Mouse (Mus musculus): ENCODE data around the gene Dpp7. TPM values are rescaled to one million over a fixed set of nuclear protein-coding genes. Genes with fewer than 3 reads are reported as not detected.
A peak's percentile ranks its signal among the peaks of the same experiment; 100 is the strongest.

The Dpp7 gene
- total and polyA plus RNA-seq, 2 experiments from 2014 or later: 4.6 to 13.2 TPM

- under 1% methylated on average over 76 of the region's 78 CpGs for WGBS
- Histone ChIP-seq H3K27me3 (ENCODE audit: control insufficient read depth, insufficient read depth, low read length) (no peaks in the 10 kb centered on the region), H3K9me3 (replicated peaks; ENCODE audit: control insufficient read depth, low read length) (no peaks in the 10 kb centered on the region), H3K4me2 (ENCODE audit: low read depth, low read length) (peak within 1 kb of the TSS; percentile 88), H3K9ac (replicated peaks; ENCODE audit: low read depth, low read length) (peak within 1 kb of the TSS; percentile 91), H3K4me1 (ENCODE audit: control insufficient read depth, insufficient read depth) (peaks cover 17% of the 10 kb centered on the region), H3K4me3 (ENCODE audit: low read depth, low read length) (peak within 1 kb of the TSS; percentile 68), H3K27ac (ENCODE audit: low read depth) (peak within 1 kb of the TSS; percentile 91), H3K36me3 (replicated peaks; ENCODE audit: control insufficient read depth, insufficient read depth, low read length) (peaks cover 38% of the 10 kb centered on the region)
- DNase-seq (ENCODE audit: low spot score) (peak; percentile 99), ATAC-seq (ENCODE audit: insufficient read depth, low read depth) (peak; percentile 99)
- 0 out of 2 replicates have a peak, but pooled peaks have one; percentile 44 for TF ChIP-seq EP300 (IDR thresholded peaks at IDR 0.05; ENCODE audit: low read depth)
- TF ChIP-seq CTCF (IDR thresholded peaks at IDR 0.05; ENCODE audit: low read depth): peak; percentile 36
These were observed 23.6 kb downstream of the Dpp7 start, which contains the start of gene Man1b1 for GRCm38 (mm10) chr2:25332286-25333160. Gene Man1b1 (plus strand): TSS chr2:25332338.

- Histone ChIP-seq H3K4me3 (ENCODE audit: low read depth, low read length) (peak overlapping the region; percentile 68), H3K9ac (replicated peaks; ENCODE audit: low read depth, low read length) (peak overlapping the region; percentile 91; the same call in 1 of the 2 replicates), H3K9me3 (replicated peaks; ENCODE audit: control insufficient read depth, low read length) (no peaks in the 10 kb centered on the region), H3K36me3 (replicated peaks; ENCODE audit: control insufficient read depth, insufficient read depth, low read length) (peaks cover 27% of the 10 kb centered on the region), H3K27me3 (ENCODE audit: control insufficient read depth, insufficient read depth, low read length) (no peaks in the 10 kb centered on the region), H3K4me1 (ENCODE audit: control insufficient read depth, insufficient read depth) (peaks cover 17% of the 10 kb centered on the region), H3K4me2 (ENCODE audit: low read depth, low read length) (peak overlapping the region; percentile 88), H3K27ac (ENCODE audit: low read depth) (no peak overlapping the region)
- DNase-seq (ENCODE audit: low spot score) (no peak), ATAC-seq (ENCODE audit: insufficient read depth, low read depth) (no peak)
- TF ChIP-seq CTCF (IDR thresholded peaks at IDR 0.05; ENCODE audit: low read depth): 0 out of 2 replicates have a peak, but pooled peaks have one; percentile 3
- no peak for TF ChIP-seq EP300 (IDR thresholded peaks at IDR 0.05; ENCODE audit: low read depth)
- 51% methylated on average over 9 of the region's 9 CpGs for WGBS
These were observed 24.7 kb downstream of the Dpp7 start for GRCm38 (mm10) chr2:25331470-25331869.

- Histone ChIP-seq H3K4me3 (ENCODE audit: low read depth, low read length) (no peak overlapping the region), H3K36me3 (replicated peaks; ENCODE audit: control insufficient read depth, insufficient read depth, low read length) (no peaks in the 10 kb centered on the region), H3K27ac (ENCODE audit: low read depth) (no peak overlapping the region), H3K4me1 (ENCODE audit: control insufficient read depth, insufficient read depth) (peaks cover 12% of the 10 kb centered on the region), H3K9me3 (replicated peaks; ENCODE audit: control insufficient read depth, low read length) (no peaks in the 10 kb centered on the region), H3K4me2 (ENCODE audit: low read depth, low read length) (no peak overlapping the region), H3K9ac (replicated peaks; ENCODE audit: low read depth, low read length) (no peak overlapping the region), H3K27me3 (ENCODE audit: control insufficient read depth, insufficient read depth, low read length) (no peaks in the 10 kb centered on the region)
- DNase-seq (ENCODE audit: low spot score): no peak
- WGBS: 36% methylated on average over 7 of the region's 7 CpGs
- TF ChIP-seq EP300 (IDR thresholded peaks at IDR 0.05; ENCODE audit: low read depth) (no peak), CTCF (IDR thresholded peaks at IDR 0.05; ENCODE audit: low read depth) (peak; percentile 56)
- no peak for ATAC-seq (ENCODE audit: insufficient read depth, low read depth)
These were observed 27.7 kb downstream of the Dpp7 start for GRCm38 (mm10) chr2:25328440-25328839.

- ATAC-seq (ENCODE audit: insufficient read depth, low read depth): no peak
- H3K36me3 ChIP-seq (replicated peaks; ENCODE audit: control insufficient read depth, insufficient read depth, low read length): no peaks in the 10 kb centered on the region
- no peak for DNase-seq (ENCODE audit: low spot score)
- H3K9me3 ChIP-seq (replicated peaks; ENCODE audit: control insufficient read depth, low read length): no peaks in the 10 kb centered on the region
- H3K4me1 ChIP-seq (ENCODE audit: control insufficient read depth, insufficient read depth): no peaks in the 10 kb centered on the region
- no peak overlapping the region for H3K4me2 ChIP-seq (ENCODE audit: low read depth, low read length)
- WGBS: 69% methylated on average over 2 of the region's 2 CpGs
- H3K4me3 ChIP-seq (ENCODE audit: low read depth, low read length): no peak overlapping the region
- TF ChIP-seq EP300 (IDR thresholded peaks at IDR 0.05; ENCODE audit: low read depth) (no peak), CTCF (IDR thresholded peaks at IDR 0.05; ENCODE audit: low read depth) (no peak)
- no peak overlapping the region for H3K27ac ChIP-seq (ENCODE audit: low read depth)
- no peak overlapping the region for H3K9ac ChIP-seq (replicated peaks; ENCODE audit: low read depth, low read length)
- 0 out of 2 replicates have a peak, but pooled peaks cover 2% of the 10 kb centered on the region for H3K27me3 ChIP-seq (ENCODE audit: control insufficient read depth, insufficient read depth, low read length)
These were observed 30.1 kb downstream of the Dpp7 start for GRCm38 (mm10) chr2:25326036-25326435.

- TF ChIP-seq EP300 (IDR thresholded peaks at IDR 0.05; ENCODE audit: low read depth) (no peak), CTCF (IDR thresholded peaks at IDR 0.05; ENCODE audit: low read depth) (no peak)
- Histone ChIP-seq H3K9ac (replicated peaks; ENCODE audit: low read depth, low read length) (no peak overlapping the region), H3K4me1 (ENCODE audit: control insufficient read depth, insufficient read depth) (no peaks in the 10 kb centered on the region), H3K36me3 (replicated peaks; ENCODE audit: control insufficient read depth, insufficient read depth, low read length) (no peaks in the 10 kb centered on the region), H3K9me3 (replicated peaks; ENCODE audit: control insufficient read depth, low read length) (no peaks in the 10 kb centered on the region), H3K4me2 (ENCODE audit: low read depth, low read length) (no peak overlapping the region), H3K27ac (ENCODE audit: low read depth) (no peak overlapping the region), H3K4me3 (ENCODE audit: low read depth, low read length) (no peak overlapping the region), H3K27me3 (ENCODE audit: control insufficient read depth, insufficient read depth, low read length) (peaks cover 41% of the 10 kb centered on the region)
- ATAC-seq (ENCODE audit: insufficient read depth, low read depth) (no peak), DNase-seq (ENCODE audit: low spot score) (no peak)
- WGBS: 33% methylated on average over 2 of the region's 2 CpGs
These were observed 36.1 kb downstream of the Dpp7 start for GRCm38 (mm10) chr2:25320084-25320483.

Measured in heart, postnatal 0 days (tissue).